Mouse (Mus musculus): ENCODE measurements around the gene 4932438A13Rik. TPM values are rescaled to one million over a fixed set of nuclear protein-coding genes. Genes with fewer than 3 reads are reported as not detected.

4932438A13Rik gene
- polyA plus RNA-seq (2014; fragmentation: Nextera tagmentation; extraction: Ambion mirVana): 44.4 and 52.6 TPM in 2 replicates

DNA sequence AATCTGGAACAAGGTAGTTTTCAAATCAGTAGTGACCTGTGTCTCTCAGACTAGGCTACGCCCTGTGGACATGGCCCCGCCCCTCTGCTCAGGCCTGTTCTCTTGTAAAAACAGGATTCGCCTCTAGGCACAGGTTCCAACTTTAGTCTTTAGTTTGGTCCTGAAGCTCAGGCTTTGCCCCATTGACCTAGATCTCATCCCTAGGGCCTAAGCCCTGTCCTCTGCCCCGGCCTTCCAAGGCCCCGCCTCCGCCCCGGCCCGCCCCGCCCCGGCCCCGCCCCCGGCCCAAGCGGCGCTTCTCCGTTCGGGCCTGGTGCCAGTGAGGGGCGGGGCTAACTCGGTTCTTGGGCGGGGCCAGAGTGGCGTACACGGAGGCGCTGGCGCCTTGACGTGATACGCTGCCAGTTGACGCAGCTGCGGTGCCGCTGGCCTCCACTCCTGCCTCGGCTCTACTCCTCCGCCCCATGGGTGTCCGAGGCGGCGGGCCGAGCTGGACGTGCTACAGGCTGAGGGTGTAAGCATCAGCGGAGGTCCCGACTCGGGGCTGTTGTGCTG lies at the start of gene 4932438A13Rik:
Gene 4932438A13Rik, plus strand, starts transcription at position 384 of the 555 bp plus-strand sequence.
- ATAC-seq (ENCODE audit: insufficient read depth, low FRiP score, low TSS enrichment) (peak; percentile 99), DNase-seq (ENCODE audit: low spot score) (peak; percentile 96)
- H3K9ac ChIP-seq (ENCODE audit: low read length): peak within 1 kb of the TSS; percentile 67
- H3K27me3 ChIP-seq (ENCODE audit: control insufficient read depth, insufficient read depth, low read length): no peaks in the 10 kb centered on the region
- peaks cover 6% of the 10 kb centered on the region; the same call in 1 of the 2 replicates for H3K4me1 ChIP-seq (ENCODE audit: control insufficient read depth, insufficient read depth, low read length)
- under 1% methylated on average over 31 of the region's 38 CpGs for WGBS
- no peak within 1 kb of the TSS for H3K27ac ChIP-seq (ENCODE audit: low read depth, low read length)
- no peaks in the 10 kb centered on the region for H3K9me3 ChIP-seq (ENCODE audit: control insufficient read depth, low read length)
- H3K4me2 ChIP-seq (ENCODE audit: low read depth): peak within 1 kb of the TSS; percentile 69
- H3K36me3 ChIP-seq (ENCODE audit: control insufficient read depth, insufficient read depth, low read length): no peaks in the 10 kb centered on the region
- H3K4me3 ChIP-seq (ENCODE audit: low read depth, low read length): peak within 1 kb of the TSS; percentile 80

DNA sequence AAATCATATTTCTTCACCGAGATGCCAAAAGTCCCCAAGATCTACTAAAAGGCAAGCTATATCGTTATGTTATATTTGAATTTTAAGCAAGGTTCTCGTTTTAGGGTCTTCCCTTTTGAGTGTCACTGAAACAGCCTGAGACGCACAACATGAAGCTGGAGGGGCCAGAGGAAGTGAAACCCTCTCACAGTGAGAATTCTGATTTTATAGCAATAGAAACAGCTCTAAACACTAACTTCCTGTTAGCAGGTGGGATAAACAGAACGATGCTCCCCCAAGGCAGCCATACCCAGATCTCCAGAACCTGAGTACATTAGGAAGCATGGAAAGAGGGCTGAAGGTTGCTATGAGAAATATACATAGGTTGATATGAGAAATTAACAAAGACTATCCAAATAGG lies 46.3 kb upstream of the 4932438A13Rik start:
- Histone ChIP-seq H3K4me1 (ENCODE audit: control insufficient read depth, insufficient read depth, low read length) (no peaks in the 10 kb centered on the region), H3K36me3 (ENCODE audit: control insufficient read depth, insufficient read depth, low read length) (no peaks in the 10 kb centered on the region), H3K27me3 (ENCODE audit: control insufficient read depth, insufficient read depth, low read length) (no peaks in the 10 kb centered on the region), H3K4me2 (ENCODE audit: low read depth) (no peak overlapping the region), H3K9me3 (ENCODE audit: control insufficient read depth, low read length) (no peaks in the 10 kb centered on the region), H3K9ac (ENCODE audit: low read length) (no peak overlapping the region), H3K27ac (ENCODE audit: low read depth, low read length) (no peak overlapping the region), H3K4me3 (ENCODE audit: low read depth, low read length) (no peak overlapping the region)
- ATAC-seq (ENCODE audit: insufficient read depth, low FRiP score, low TSS enrichment) (no peak), DNase-seq (ENCODE audit: low spot score) (no peak)
- WGBS: 89% methylated on average over 5 of the region's 5 CpGs

DNA sequence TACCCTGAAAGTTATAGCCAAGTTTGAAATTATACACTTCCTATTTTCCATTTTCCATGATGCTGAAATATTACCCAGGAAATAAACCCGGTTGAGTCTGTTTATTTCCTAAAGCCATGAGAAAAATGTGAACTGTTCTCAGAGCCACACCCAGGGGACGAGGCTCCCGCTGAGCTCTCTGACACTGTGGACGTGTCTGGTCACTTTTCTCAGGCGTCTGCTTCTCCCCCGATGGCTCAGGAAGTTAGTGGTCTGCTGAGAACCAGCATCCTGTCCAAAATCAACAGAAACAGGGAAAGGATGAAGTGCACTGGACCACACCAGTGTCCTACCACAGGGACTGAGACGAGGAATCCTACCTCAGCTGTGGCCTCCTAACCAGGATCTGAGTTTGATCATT lies 43.5 kb upstream of the 4932438A13Rik start:
- ATAC-seq (ENCODE audit: insufficient read depth, low FRiP score, low TSS enrichment): no peak
- 67% methylated on average over 7 of the region's 7 CpGs for WGBS
- Histone ChIP-seq H3K36me3 (ENCODE audit: control insufficient read depth, insufficient read depth, low read length) (no peaks in the 10 kb centered on the region), H3K27me3 (ENCODE audit: control insufficient read depth, insufficient read depth, low read length) (no peaks in the 10 kb centered on the region), H3K9me3 (ENCODE audit: control insufficient read depth, low read length) (no peaks in the 10 kb centered on the region), H3K9ac (ENCODE audit: low read length) (no peak overlapping the region), H3K27ac (ENCODE audit: low read depth, low read length) (no peak overlapping the region), H3K4me2 (ENCODE audit: low read depth) (no peak overlapping the region), H3K4me1 (ENCODE audit: control insufficient read depth, insufficient read depth, low read length) (no peaks in the 10 kb centered on the region), H3K4me3 (ENCODE audit: low read depth, low read length) (no peak overlapping the region)
- DNase-seq (ENCODE audit: low spot score): no peak

DNA sequence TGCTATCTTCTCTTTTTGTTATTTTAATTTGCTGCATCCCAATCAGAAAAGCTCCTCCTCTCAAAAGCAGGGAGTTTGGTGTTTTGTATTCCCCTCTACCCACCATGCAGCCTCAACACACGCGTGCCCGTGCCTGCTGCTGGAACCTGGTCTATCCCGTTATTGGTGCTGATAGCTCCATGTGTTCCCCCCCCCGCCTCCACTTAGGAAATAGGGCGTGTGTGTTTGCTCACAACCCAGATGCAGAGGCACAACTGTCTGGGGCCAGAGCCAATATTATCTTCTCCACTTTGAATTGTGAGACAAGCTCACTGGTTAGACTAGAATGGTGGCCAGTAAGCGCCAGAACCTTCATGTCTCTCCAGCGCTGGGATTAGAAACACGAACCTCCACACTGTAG lies 41.9 kb upstream of the 4932438A13Rik start:
- Histone ChIP-seq H3K36me3 (ENCODE audit: control insufficient read depth, insufficient read depth, low read length) (no peaks in the 10 kb centered on the region), H3K4me2 (ENCODE audit: low read depth) (no peak overlapping the region), H3K4me3 (ENCODE audit: low read depth, low read length) (no peak overlapping the region), H3K9ac (ENCODE audit: low read length) (no peak overlapping the region), H3K9me3 (ENCODE audit: control insufficient read depth, low read length) (no peaks in the 10 kb centered on the region), H3K27ac (ENCODE audit: low read depth, low read length) (no peak overlapping the region), H3K27me3 (ENCODE audit: control insufficient read depth, insufficient read depth, low read length) (no peaks in the 10 kb centered on the region), H3K4me1 (ENCODE audit: control insufficient read depth, insufficient read depth, low read length) (no peaks in the 10 kb centered on the region)
- DNase-seq (ENCODE audit: low spot score): no peak
- 90% methylated on average over 9 of the region's 9 CpGs for WGBS
- ATAC-seq (ENCODE audit: insufficient read depth, low FRiP score, low TSS enrichment): no peak

DNA sequence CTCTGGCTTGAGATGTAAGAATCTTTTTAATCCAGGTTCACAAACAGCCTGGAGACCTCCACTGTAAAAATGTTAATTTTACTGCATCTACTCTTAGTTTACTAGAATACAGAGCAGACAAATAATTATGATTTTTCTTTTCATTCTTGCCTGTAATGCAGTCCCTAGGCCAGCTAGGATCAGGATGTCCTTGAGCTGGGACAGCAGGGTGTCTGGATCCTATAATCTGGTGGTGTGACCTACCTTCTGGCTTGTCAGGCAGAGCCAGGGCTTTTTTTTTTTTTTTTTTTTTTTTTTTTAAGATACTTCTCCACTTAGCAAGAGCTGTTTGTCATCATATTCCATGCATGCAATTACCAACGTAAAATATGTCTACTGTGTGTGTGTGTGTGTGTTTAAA lies 37.8 kb upstream of the 4932438A13Rik start:
- no peak overlapping the region for H3K27ac ChIP-seq (ENCODE audit: low read depth, low read length)
- no peak overlapping the region for H3K4me2 ChIP-seq (ENCODE audit: low read depth)
- WGBS: 55% methylated on average over 1 of the region's 1 CpGs
- no peaks in the 10 kb centered on the region for H3K36me3 ChIP-seq (ENCODE audit: control insufficient read depth, insufficient read depth, low read length)
- no peaks in the 10 kb centered on the region for H3K9me3 ChIP-seq (ENCODE audit: control insufficient read depth, low read length)
- DNase-seq (ENCODE audit: low spot score) (no peak), ATAC-seq (ENCODE audit: insufficient read depth, low FRiP score, low TSS enrichment) (no peak)
- H3K27me3 ChIP-seq (ENCODE audit: control insufficient read depth, insufficient read depth, low read length): no peaks in the 10 kb centered on the region
- H3K4me3 ChIP-seq (ENCODE audit: low read depth, low read length): no peak overlapping the region
- no peak overlapping the region for H3K9ac ChIP-seq (ENCODE audit: low read length)
- no peaks in the 10 kb centered on the region for H3K4me1 ChIP-seq (ENCODE audit: control insufficient read depth, insufficient read depth, low read length)

DNA sequence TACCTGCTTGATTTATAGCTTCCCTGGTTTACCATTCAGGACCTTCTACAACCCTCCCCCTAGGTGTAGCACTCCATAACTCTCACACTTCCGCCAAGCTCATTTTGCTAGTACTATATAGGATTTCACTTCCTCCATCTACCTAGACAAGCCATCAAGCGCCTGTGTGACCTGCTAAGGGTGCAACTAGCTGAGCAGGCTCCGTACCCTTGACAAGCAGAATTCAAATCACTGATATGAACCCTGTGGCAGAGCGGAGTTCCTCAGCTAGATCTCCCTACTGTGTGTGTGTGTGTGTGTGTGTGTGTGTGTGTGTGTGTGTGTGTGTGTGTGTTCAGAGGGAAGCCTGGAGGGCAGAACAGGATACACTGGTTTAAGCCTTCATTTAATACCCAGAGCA lies 37.4 kb upstream of the 4932438A13Rik start:
- Histone ChIP-seq H3K27ac (ENCODE audit: low read depth, low read length) (no peak overlapping the region), H3K4me1 (ENCODE audit: control insufficient read depth, insufficient read depth, low read length) (no peaks in the 10 kb centered on the region), H3K36me3 (ENCODE audit: control insufficient read depth, insufficient read depth, low read length) (no peaks in the 10 kb centered on the region), H3K9me3 (ENCODE audit: control insufficient read depth, low read length) (no peaks in the 10 kb centered on the region), H3K27me3 (ENCODE audit: control insufficient read depth, insufficient read depth, low read length) (no peaks in the 10 kb centered on the region), H3K4me3 (ENCODE audit: low read depth, low read length) (no peak overlapping the region), H3K9ac (ENCODE audit: low read length) (no peak overlapping the region), H3K4me2 (ENCODE audit: low read depth) (no peak overlapping the region)
- DNase-seq (ENCODE audit: low spot score) (no peak), ATAC-seq (ENCODE audit: insufficient read depth, low FRiP score, low TSS enrichment) (no peak)
- WGBS: 85% methylated on average over 4 of the region's 4 CpGs

DNA sequence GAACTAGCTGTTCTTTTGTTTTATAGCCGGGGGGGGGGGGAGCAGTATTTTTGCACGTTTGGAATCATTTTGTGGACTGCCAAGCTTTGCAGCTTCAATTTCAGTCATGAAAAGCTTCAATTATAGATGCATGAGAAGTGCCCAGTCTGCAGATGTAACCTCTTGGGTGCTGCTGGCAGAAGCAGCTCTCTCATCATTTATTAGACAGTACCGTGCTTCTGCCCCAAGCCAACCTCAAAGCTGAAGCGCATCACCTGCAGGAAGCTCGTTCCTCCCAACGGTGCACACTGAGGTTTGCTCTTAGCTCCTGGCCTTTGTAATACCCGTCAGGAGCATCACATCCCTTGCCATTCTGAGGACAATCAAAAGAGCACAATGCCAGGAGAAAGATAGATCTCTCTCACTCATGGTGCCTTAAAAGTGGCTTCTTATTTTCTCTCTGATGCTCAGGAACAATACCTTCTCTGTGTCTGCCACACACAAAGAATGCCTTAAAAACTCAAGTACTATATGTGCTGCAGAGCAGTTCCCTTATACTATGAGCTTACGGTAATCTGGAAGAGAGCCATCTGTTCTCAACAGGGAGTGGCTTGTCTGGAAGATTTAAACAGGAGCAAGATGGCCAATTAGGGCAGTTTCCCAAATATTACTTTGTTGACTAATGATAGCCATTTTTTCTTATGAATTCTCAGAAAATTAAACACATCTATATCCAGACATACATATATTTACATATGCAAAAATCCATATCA lies 35.5 kb upstream of the 4932438A13Rik start:
- no peak for ATAC-seq (ENCODE audit: insufficient read depth, low FRiP score, low TSS enrichment)
- no peaks in the 10 kb centered on the region for H3K27me3 ChIP-seq (ENCODE audit: control insufficient read depth, insufficient read depth, low read length)
- no peak overlapping the region for H3K27ac ChIP-seq (ENCODE audit: low read depth, low read length)
- no peak for DNase-seq (ENCODE audit: low spot score)
- no peaks in the 10 kb centered on the region for H3K36me3 ChIP-seq (ENCODE audit: control insufficient read depth, insufficient read depth, low read length)
- 58% methylated on average over 8 of the region's 8 CpGs for WGBS
- no peak overlapping the region for H3K4me3 ChIP-seq (ENCODE audit: low read depth, low read length)
- no peaks in the 10 kb centered on the region for H3K4me1 ChIP-seq (ENCODE audit: control insufficient read depth, insufficient read depth, low read length)
- H3K9ac ChIP-seq (ENCODE audit: low read length): no peak overlapping the region
- no peak overlapping the region for H3K4me2 ChIP-seq (ENCODE audit: low read depth)
- no peaks in the 10 kb centered on the region for H3K9me3 ChIP-seq (ENCODE audit: control insufficient read depth, low read length)

DNA sequence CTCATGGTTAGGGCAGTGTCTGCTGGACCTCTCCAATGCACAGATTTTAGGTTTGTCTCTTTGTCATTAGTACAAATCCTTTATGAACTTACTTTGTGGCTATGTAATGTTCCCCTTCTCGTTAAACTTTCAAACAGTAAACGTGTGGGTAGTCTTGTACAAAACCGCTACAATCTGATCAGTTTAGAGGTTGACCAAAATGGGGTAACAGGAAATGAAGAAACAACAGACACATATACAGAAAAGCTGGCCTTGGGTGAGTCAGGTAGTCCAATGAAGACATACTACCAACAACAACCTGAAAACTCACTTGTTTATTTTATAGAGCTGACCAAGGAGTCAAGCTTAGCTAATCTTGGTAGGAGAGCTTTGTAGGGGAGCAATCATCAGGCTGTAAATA lies 32.7 kb upstream of the 4932438A13Rik start:
- no peaks in the 10 kb centered on the region for H3K36me3 ChIP-seq (ENCODE audit: control insufficient read depth, insufficient read depth, low read length)
- ATAC-seq (ENCODE audit: insufficient read depth, low FRiP score, low TSS enrichment): no peak
- H3K4me3 ChIP-seq (ENCODE audit: low read depth, low read length): no peak overlapping the region
- 96% methylated on average over 3 of the region's 3 CpGs for WGBS
- no peak overlapping the region for H3K4me2 ChIP-seq (ENCODE audit: low read depth)
- no peaks in the 10 kb centered on the region for H3K27me3 ChIP-seq (ENCODE audit: control insufficient read depth, insufficient read depth, low read length)
- H3K9ac ChIP-seq (ENCODE audit: low read length): no peak overlapping the region
- no peak for DNase-seq (ENCODE audit: low spot score)
- H3K4me1 ChIP-seq (ENCODE audit: control insufficient read depth, insufficient read depth, low read length): no peaks in the 10 kb centered on the region
- H3K9me3 ChIP-seq (ENCODE audit: control insufficient read depth, low read length): no peaks in the 10 kb centered on the region
- H3K27ac ChIP-seq (ENCODE audit: low read depth, low read length): no peak overlapping the region

DNA sequence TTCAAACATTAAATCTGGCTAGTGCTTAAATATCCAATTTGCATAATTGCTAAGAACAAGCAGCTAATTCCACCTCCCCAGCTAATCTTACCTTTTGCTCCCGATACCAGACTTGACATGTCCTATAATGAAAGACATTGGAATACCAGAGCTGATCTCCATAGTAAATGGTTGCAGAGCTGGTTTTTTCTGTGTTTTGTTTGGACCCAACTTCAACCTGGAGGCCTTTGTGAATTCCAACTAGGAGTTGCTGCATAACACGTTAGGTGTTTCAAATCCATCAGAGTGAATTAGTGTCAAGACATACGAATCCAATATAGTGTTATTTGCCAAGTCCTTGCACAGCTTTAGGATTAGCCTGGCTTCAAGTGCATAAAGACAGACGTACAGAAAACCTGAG lies 28.5 kb upstream of the 4932438A13Rik start:
- H3K27ac ChIP-seq (ENCODE audit: low read depth, low read length): no peak overlapping the region
- no peaks in the 10 kb centered on the region for H3K36me3 ChIP-seq (ENCODE audit: control insufficient read depth, insufficient read depth, low read length)
- H3K9me3 ChIP-seq (ENCODE audit: control insufficient read depth, low read length): no peaks in the 10 kb centered on the region
- no peak overlapping the region for H3K4me3 ChIP-seq (ENCODE audit: low read depth, low read length)
- 85% methylated on average over 4 of the region's 4 CpGs for WGBS
- no peaks in the 10 kb centered on the region for H3K27me3 ChIP-seq (ENCODE audit: control insufficient read depth, insufficient read depth, low read length)
- no peak overlapping the region for H3K4me2 ChIP-seq (ENCODE audit: low read depth)
- ATAC-seq (ENCODE audit: insufficient read depth, low FRiP score, low TSS enrichment): no peak
- H3K4me1 ChIP-seq (ENCODE audit: control insufficient read depth, insufficient read depth, low read length): no peaks in the 10 kb centered on the region
- no peak overlapping the region for H3K9ac ChIP-seq (ENCODE audit: low read length)
- DNase-seq (ENCODE audit: low spot score): no peak

Data from neural tube, embryonic 11.5 days (tissue).